Mouse (Mus musculus): ENCODE measurements at regions not wholly inside any gene's neighbourhood (a gene's known extent, or its start where the extent isn't known, plus 50 kb on each side); places are given as distances from the start of the nearest gene placed in this dataset.

GRCm38 (mm10) chr13:71274139-71274538 is 432.5 kb upstream of the Adamts16 start:
- CTCF ChIA-PET, result interaction anchor here (1.0 kb wide), 2 partner anchors 16 to 34 kb away, joined by 3 read pairs; no protein-coding TSS in a partner anchor
- DNase-seq (ENCODE audit: low read depth, low spot score) (no peak), ATAC-seq (no peak)
- in situ Hi-C loops (cut with MboI; ENCODE audit: low pct_unique_long_range_greater_than_20kb), result loop anchor here (5.0 to 25.0 kb wide), 4 partner anchors 103 to 1088 kb away; no protein-coding TSS in a partner anchor
- TF ChIP-seq CTCF (IDR thresholded peaks at IDR 0.05), result no peak
- POLR2A ChIA-PET, result interaction anchor here (0.6 kb wide), 2 partner anchors 119 to 1346 kb away, joined by 4 read pairs; no protein-coding TSS in a partner anchor
- no peaks in the 10 kb centered on the region for H3K27me3 ChIP-seq

DNA sequence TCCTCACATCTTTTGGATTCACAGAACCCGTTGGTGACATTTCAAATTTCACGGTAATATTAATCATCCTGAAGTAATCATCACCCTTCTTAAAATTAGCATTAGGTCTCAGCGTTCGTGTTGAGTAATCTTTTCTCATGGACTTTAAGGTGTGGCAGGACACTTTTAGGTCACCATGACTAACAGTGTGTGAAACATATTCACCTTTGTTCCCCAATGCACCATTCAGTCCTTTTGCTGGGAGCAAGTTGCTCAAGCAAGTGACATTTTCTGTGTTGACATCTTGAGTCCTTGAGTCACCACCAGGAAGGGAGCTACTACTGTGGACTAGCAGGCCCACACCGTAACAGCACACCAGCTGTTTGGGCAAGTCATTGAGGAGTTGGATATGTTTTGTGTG is 431.9 kb upstream of the Adamts16 start:
- H3K27me3 ChIP-seq, result no peaks in the 10 kb centered on the region
- ATAC-seq (no peak), DNase-seq (ENCODE audit: low read depth, low spot score) (no peak)
- no peak for TF ChIP-seq CTCF (IDR thresholded peaks at IDR 0.05)
- in situ Hi-C loops (cut with MboI; ENCODE audit: low pct_unique_long_range_greater_than_20kb), result loop anchor here (5.0 to 25.0 kb wide), 4 partner anchors 104 to 1089 kb away; no protein-coding TSS in a partner anchor
- CTCF ChIA-PET, result interaction anchor here (1.0 to 1.3 kb wide), 3 partner anchors 17 to 122 kb away, joined by 3 read pairs; no protein-coding TSS in a partner anchor
- POLR2A ChIA-PET, result interaction anchor here (0.6 kb wide), 2 partner anchors 647 to 1347 kb away, joined by 3 to 4 read pairs; no protein-coding TSS in a partner anchor

DNA sequence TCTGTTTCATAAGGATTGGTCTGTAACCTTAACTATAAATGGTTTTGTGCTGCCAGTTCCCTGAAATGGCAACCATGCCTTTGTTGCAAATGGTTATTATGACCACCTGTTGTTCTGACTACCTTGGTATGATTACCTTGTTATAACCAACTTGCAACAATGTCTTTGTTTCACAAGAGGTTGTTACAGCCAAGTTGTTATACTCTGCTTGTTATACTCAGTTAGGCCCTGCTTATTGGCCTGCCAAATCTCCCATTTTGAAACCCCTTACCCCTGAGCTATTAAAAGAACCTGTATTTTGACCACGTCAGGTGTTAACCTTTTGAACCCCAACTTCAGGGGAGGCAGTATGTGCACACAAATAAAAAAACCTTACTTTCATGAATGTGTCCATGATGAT is 431.5 kb upstream of the Adamts16 start:
- ATAC-seq, result no peak
- POLR2A ChIA-PET, result interaction anchor here (0.6 kb wide), 1 partner anchor 647 kb away, joined by 3 read pairs; no protein-coding TSS in a partner anchor
- DNase-seq (ENCODE audit: low read depth, low spot score), result no peak
- in situ Hi-C loops (cut with MboI; ENCODE audit: low pct_unique_long_range_greater_than_20kb), result loop anchor here (5.0 to 25.0 kb wide), 4 partner anchors 104 to 1089 kb away; no protein-coding TSS in a partner anchor
- no peak for TF ChIP-seq CTCF (IDR thresholded peaks at IDR 0.05)
- CTCF ChIA-PET, result interaction anchor here (0.6 to 1.3 kb wide), 2 partner anchors 121 to 384 kb away, joined by 3 read pairs; no protein-coding TSS in a partner anchor
- no peaks in the 10 kb centered on the region for H3K27me3 ChIP-seq

GRCm38 (mm10) chr13:71272431-71272830 is 430.8 kb upstream of the Adamts16 start:
- H3K27me3 ChIP-seq, result no peaks in the 10 kb centered on the region
- TF ChIP-seq CTCF (IDR thresholded peaks at IDR 0.05), result no peak
- in situ Hi-C loops (cut with MboI; ENCODE audit: low pct_unique_long_range_greater_than_20kb), result loop anchor here (5.0 to 25.0 kb wide), 4 partner anchors 105 to 1090 kb away; no protein-coding TSS in a partner anchor
- CTCF ChIA-PET, result interaction anchor here (1.1 to 1.5 kb wide), 3 partner anchors 26 to 121 kb away, joined by 3 read pairs; no protein-coding TSS in a partner anchor
- ATAC-seq (peak; percentile 94), DNase-seq (ENCODE audit: low read depth, low spot score) (peak; percentile 81)
- POLR2A ChIA-PET, result no interaction called here

DNA sequence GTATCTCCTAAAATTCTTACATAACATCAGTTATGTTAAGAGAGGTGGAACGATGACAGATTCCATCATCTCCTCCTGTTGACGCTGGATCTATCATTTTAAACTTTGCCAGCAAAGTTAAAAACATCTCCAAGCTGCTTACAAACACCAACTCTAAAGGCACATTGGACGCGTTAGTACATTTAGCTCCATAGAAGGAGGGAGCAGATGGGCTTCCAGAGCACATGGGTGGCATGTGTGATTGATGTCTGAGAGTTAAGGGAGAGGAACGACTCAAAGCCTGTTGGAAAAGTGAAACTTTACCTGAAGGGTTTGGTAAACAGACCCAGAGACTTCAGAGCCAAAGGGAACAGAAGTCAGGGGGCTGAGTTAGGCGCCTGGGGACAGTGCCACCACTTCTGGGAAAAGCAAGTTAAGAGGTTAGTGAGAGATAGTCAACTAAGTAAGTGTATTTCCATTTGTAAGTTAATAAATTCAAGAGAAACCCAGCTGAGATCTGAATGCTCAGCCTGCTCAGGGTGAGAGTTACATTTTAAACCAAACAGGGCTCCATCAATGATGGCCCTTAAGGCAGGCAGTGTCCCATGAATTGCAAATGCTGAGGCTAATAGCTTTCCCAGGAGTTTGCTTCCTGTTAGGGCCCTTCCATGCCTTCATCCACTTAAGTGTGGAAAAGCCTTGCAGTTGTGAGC is 430.3 kb upstream of the Adamts16 start:
- ATAC-seq (peak; percentile 81), DNase-seq (ENCODE audit: low read depth, low spot score) (no peak)
- ChIA-PET CTCF (interaction anchor here (1.1 to 1.5 kb wide), 2 partner anchors 26 to 104 kb away, joined by 3 read pairs; no protein-coding TSS in a partner anchor), POLR2A (no interaction called here)
- in situ Hi-C loops (cut with MboI; ENCODE audit: low pct_unique_long_range_greater_than_20kb), result loop anchor here (5.0 to 25.0 kb wide), 4 partner anchors 105 to 1090 kb away; no protein-coding TSS in a partner anchor
- no peak for TF ChIP-seq CTCF (IDR thresholded peaks at IDR 0.05)
- no peaks in the 10 kb centered on the region for H3K27me3 ChIP-seq

DNA sequence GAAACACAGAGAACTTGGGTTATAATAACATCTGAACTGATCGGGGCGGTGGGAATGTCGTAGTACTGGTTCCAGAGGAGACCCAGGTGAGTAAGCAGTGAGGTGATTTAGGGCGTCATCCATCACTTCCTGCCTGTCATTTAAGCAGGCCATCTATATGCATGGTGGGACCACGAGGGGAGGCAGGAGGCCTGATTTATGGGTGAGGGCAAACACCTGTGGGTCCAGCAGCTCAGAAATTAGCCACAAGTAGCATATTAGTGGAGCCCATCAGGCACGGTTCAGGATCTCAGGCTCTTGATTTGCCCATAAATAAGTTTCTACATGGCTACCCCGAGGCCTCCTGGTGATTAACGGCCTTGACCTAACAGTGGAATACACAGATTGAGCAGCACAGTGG is 428.8 kb upstream of the Adamts16 start:
- POLR2A ChIA-PET, result interaction anchor here (0.7 kb wide), 1 partner anchor 150 kb away, joined by 3 read pairs; no protein-coding TSS in a partner anchor
- in situ Hi-C loops (cut with MboI; ENCODE audit: low pct_unique_long_range_greater_than_20kb), result loop anchor here (5.0 to 25.0 kb wide), 4 partner anchors 107 to 1092 kb away; no protein-coding TSS in a partner anchor
- CTCF ChIA-PET, result no interaction called here
- no peaks in the 10 kb centered on the region for H3K27me3 ChIP-seq
- DNase-seq (ENCODE audit: low read depth, low spot score) (no peak), ATAC-seq (no peak)
- TF ChIP-seq CTCF (IDR thresholded peaks at IDR 0.05), result no peak

DNA sequence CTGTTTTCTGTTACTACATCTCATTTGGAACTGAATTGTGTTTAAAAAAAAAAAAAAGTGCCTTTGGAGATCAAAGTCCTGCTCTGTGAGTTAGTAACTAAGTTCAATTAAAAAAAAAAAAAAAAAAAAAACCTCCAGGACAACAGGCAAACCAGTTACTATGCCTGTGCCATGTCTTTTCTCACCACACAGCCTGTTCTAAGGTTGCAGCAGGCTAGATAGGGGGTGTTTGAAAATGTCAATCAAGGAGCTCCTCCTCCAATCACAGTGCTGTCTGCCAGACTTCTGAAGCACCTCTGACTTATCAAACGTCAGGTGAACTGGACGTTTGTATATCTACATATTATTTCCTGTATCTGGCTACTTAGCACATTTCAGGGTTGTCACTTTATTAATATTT is 427.9 kb upstream of the Adamts16 start:
- in situ Hi-C loops (cut with MboI; ENCODE audit: low pct_unique_long_range_greater_than_20kb), result loop anchor here (25.0 kb wide), 2 partner anchors 943 to 1093 kb away; no protein-coding TSS in a partner anchor
- H3K27me3 ChIP-seq, result no peaks in the 10 kb centered on the region
- POLR2A ChIA-PET, result interaction anchor here (0.7 kb wide), 1 partner anchor 151 kb away, joined by 3 read pairs; no protein-coding TSS in a partner anchor
- DNase-seq (ENCODE audit: low read depth, low spot score) (no peak), ATAC-seq (no peak)
- CTCF ChIA-PET, result no interaction called here
- no peak for TF ChIP-seq CTCF (IDR thresholded peaks at IDR 0.05)

- ATAC-seq (no peak), DNase-seq (ENCODE audit: low read depth, low spot score) (no peak)
- H3K27me3 ChIP-seq, result no peaks in the 10 kb centered on the region
- in situ Hi-C loops (cut with MboI; ENCODE audit: low pct_unique_long_range_greater_than_20kb), result loop anchor here (25.0 kb wide), 2 partner anchors 949 to 1099 kb away; no protein-coding TSS in a partner anchor
- ChIA-PET CTCF (no interaction called here), POLR2A (no interaction called here)
- no peak for TF ChIP-seq CTCF (IDR thresholded peaks at IDR 0.05)
Observed at GRCm38 (mm10) chr13:71263315-71263878, 421.8 kb upstream of the Adamts16 start.

GRCm38 (mm10) chr13:71262575-71263295 is 421.1 kb upstream of the Adamts16 start:
- in situ Hi-C loops (cut with MboI; ENCODE audit: low pct_unique_long_range_greater_than_20kb), result loop anchor here (25.0 kb wide), 2 partner anchors 950 to 1100 kb away; no protein-coding TSS in a partner anchor
- ChIA-PET POLR2A (no interaction called here), CTCF (no interaction called here)
- no peak for ATAC-seq
- no peak for TF ChIP-seq CTCF (IDR thresholded peaks at IDR 0.05)
- no peaks in the 10 kb centered on the region for H3K27me3 ChIP-seq
- DNase-seq (ENCODE audit: low read depth, low spot score), result no peak

- POLR2A ChIA-PET, result no interaction called here
- no peak for TF ChIP-seq CTCF (IDR thresholded peaks at IDR 0.05)
- no peak for ATAC-seq
- H3K27me3 ChIP-seq, result no peaks in the 10 kb centered on the region
- in situ Hi-C loops (cut with MboI; ENCODE audit: low pct_unique_long_range_greater_than_20kb), result loop anchor here (5.0 to 25.0 kb wide), 6 partner anchors 198 to 1373 kb away; partner anchors contain the start of gene Irx2
- CTCF ChIA-PET, result no interaction called here
- no peak for DNase-seq (ENCODE audit: low read depth, low spot score)
Observed at GRCm38 (mm10) chr13:71254016-71254415, 412.4 kb upstream of the Adamts16 start.

All from Patski (cell line).